Comparison of ENCODE assay signal across 1 mouse cellular context in the genomic region with DNA sequence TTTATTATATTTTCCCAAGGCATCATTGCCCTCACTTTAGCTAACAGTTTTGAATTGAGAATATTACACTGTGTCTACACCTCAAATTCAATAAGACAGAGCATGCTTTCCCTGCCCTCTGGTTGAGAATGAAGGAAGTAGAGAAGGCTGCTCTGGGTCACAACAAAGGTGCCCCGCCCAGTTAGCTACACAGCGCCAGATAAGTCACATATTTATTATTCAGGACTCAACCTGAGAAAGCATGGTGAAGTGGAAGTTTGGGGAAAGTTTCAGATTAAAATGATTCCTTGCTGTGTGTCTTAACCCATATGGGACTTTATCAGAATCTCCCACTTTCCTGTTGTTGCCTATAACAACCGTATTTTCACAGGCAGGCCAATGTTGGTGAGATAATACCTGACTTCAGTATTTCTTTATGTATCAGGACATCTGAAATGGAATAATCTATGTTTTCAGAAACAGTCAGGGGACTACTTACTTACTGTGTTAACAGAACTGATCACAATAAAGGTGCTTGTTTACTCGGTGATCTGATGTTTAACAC.
TF ChIP-seq lines count a peak whose summit lies in the region.

No protein-coding gene starts in this region.

TF ChIP-seq in MEL, 35 proteins besides CTCF, POLR2A, EP300 and RAD21 (continued from another document):
- no peak for TF ChIP-seq USF2 (IDR thresholded peaks at IDR 0.05; ENCODE audit: borderline replicate concordance in 1 of 2, insufficient read depth in 1 of 2, low read depth in 1 of 2, low read length in 2 of 2)
